Mouse (Mus musculus): Measurements from ENCODE around the gene Esr1.

- TF ChIP-seq CTCF (IDR thresholded peaks at IDR 0.05; ENCODE audit: low read depth, low read length) (no peak), POLR2A (IDR thresholded peaks at IDR 0.05; ENCODE audit: extremely low read depth, insufficient read depth, low read length) (no peak)
Observed at GRCm38 (mm10) chr10:4734942-4735341, 123.5 kb downstream of the Esr1 start.
